Mouse (Mus musculus): ENCODE results near the gene Cyp2d10. TPM values are rescaled to one million over a fixed set of nuclear protein-coding genes. Genes with fewer than 3 reads are reported as not detected.

Cyp2d10 gene
- polyA plus RNA-seq, 1 experiment, result 0.16 TPM

DNA sequence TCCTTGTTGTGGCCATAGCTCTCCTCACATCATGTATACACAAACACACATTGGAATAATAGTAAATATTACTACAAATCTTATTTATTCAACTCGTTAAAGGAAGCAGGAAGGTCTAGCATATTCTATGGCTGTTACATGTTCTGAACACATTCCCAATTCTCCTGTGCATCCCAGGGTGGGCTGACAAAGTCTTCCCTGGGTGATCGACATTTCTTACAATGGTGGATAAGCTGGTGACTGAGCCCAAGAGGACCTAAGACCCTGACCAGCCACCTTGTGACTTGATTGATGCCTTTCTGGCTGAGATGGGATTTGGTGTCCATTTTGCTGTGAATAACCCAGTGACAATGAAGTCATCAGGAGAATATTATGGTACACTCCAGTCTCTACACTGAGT lies 28.6 kb upstream of the Cyp2d10 start:
- TF ChIP-seq CTCF (IDR thresholded peaks at IDR 0.05; ENCODE audit: extremely low read depth, insufficient read length, insufficient replicate concordance, low read depth, low read length) (no peak), POLR2A (IDR thresholded peaks at IDR 0.05; ENCODE audit: low read depth, low read length) (no peak)
- Histone ChIP-seq H3K4me3 (ENCODE audit: low read depth, low read length) (no peak overlapping the region), H3K27ac (ENCODE audit: insufficient read depth, low read depth, low read length) (no peak overlapping the region), H3K27me3 (ENCODE audit: control insufficient read depth, insufficient read depth, low read length) (no peaks in the 10 kb centered on the region), H3K36me3 (ENCODE audit: control insufficient read depth, insufficient read depth, low read length) (no peaks in the 10 kb centered on the region), H3K4me1 (ENCODE audit: control insufficient read depth, insufficient read depth, insufficient read length, low read length) (no peaks in the 10 kb centered on the region)
- 89% methylated on average over 2 of the region's 2 CpGs for WGBS

DNA sequence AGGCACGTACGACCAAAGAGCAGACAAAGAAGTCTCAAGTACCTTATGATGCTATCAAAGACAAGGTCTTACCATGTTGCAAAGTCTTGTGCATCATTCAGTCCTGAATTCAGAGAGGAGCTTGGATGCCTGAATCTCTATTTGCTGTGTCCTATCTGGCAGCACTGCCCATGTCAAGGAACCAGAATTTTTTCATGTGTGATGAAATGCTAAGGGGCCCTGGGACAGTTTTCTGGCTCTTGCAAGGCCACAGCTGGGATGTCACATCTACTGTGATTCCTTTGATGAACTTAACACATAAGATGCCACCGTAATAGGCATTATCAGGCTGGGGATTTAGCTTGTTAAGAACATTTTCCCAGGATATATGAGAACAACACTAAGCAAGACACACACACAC lies 28.0 kb upstream of the Cyp2d10 start:
- no peak overlapping the region for H3K27ac ChIP-seq (ENCODE audit: insufficient read depth, low read depth, low read length)
- WGBS, result 65% methylated on average over 3 of the region's 3 CpGs
- no peaks in the 10 kb centered on the region for H3K36me3 ChIP-seq (ENCODE audit: control insufficient read depth, insufficient read depth, low read length)
- no peaks in the 10 kb centered on the region for H3K27me3 ChIP-seq (ENCODE audit: control insufficient read depth, insufficient read depth, low read length)
- TF ChIP-seq CTCF (IDR thresholded peaks at IDR 0.05; ENCODE audit: extremely low read depth, insufficient read length, insufficient replicate concordance, low read depth, low read length), result no peak
- no peak for TF ChIP-seq POLR2A (IDR thresholded peaks at IDR 0.05; ENCODE audit: low read depth, low read length)
- no peak overlapping the region for H3K4me3 ChIP-seq (ENCODE audit: low read depth, low read length)
- no peaks in the 10 kb centered on the region for H3K4me1 ChIP-seq (ENCODE audit: control insufficient read depth, insufficient read depth, insufficient read length, low read length)

DNA sequence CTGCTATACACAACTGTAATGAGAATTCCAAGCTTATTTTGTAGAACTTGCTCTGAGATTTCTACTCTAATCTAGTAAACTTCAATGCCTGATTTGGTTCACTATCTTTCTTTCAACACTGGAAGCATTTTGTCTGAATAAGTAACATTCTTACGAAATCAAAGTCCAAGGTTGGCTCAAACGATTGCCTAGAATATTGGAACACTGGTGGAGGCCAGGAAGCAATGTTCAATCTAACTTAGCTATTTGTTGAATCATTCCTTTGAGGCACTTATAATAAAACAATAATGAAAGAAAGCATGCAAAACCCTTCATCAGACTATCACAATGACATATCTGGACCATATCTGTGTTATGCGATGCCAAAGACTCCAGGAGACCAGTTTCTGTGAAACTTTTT lies 27.5 kb upstream of the Cyp2d10 start:
- H3K4me3 ChIP-seq (ENCODE audit: low read depth, low read length), result no peak overlapping the region
- no peaks in the 10 kb centered on the region for H3K36me3 ChIP-seq (ENCODE audit: control insufficient read depth, insufficient read depth, low read length)
- no peaks in the 10 kb centered on the region for H3K27me3 ChIP-seq (ENCODE audit: control insufficient read depth, insufficient read depth, low read length)
- 70% methylated on average over 3 of the region's 3 CpGs for WGBS
- no peak for TF ChIP-seq CTCF (IDR thresholded peaks at IDR 0.05; ENCODE audit: extremely low read depth, insufficient read length, insufficient replicate concordance, low read depth, low read length)
- no peak for TF ChIP-seq POLR2A (IDR thresholded peaks at IDR 0.05; ENCODE audit: low read depth, low read length)
- H3K4me1 ChIP-seq (ENCODE audit: control insufficient read depth, insufficient read depth, insufficient read length, low read length), result no peaks in the 10 kb centered on the region
- no peak overlapping the region for H3K27ac ChIP-seq (ENCODE audit: insufficient read depth, low read depth, low read length)

DNA sequence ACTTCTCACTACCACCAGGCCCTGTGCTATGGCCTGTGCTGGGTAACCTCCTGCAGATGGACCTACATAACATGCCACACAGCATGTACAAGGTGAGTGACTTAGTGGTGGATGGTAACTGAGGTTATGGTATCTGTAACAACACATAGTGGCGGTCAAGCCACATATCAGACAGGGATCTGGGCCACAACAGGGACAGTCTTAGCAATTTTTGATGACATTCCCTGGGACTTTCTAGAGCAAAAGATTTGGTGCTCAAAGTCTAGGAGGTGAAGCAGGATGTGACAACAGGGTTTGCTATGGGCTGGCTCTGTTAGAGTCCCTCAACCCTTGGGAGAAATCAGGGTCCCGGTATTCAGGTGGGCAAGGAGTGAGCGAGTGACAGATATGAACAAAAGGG lies 26.6 kb upstream of the Cyp2d10 start:
- Histone ChIP-seq H3K27me3 (ENCODE audit: control insufficient read depth, insufficient read depth, low read length) (no peaks in the 10 kb centered on the region), H3K36me3 (ENCODE audit: control insufficient read depth, insufficient read depth, low read length) (no peaks in the 10 kb centered on the region), H3K27ac (ENCODE audit: insufficient read depth, low read depth, low read length) (no peak overlapping the region), H3K4me1 (ENCODE audit: control insufficient read depth, insufficient read depth, insufficient read length, low read length) (no peaks in the 10 kb centered on the region), H3K4me3 (ENCODE audit: low read depth, low read length) (no peak overlapping the region)
- TF ChIP-seq CTCF (IDR thresholded peaks at IDR 0.05; ENCODE audit: extremely low read depth, insufficient read length, insufficient replicate concordance, low read depth, low read length) (no peak), POLR2A (IDR thresholded peaks at IDR 0.05; ENCODE audit: low read depth, low read length) (no peak)
- WGBS, result 97% methylated on average over 3 of the region's 3 CpGs

DNA sequence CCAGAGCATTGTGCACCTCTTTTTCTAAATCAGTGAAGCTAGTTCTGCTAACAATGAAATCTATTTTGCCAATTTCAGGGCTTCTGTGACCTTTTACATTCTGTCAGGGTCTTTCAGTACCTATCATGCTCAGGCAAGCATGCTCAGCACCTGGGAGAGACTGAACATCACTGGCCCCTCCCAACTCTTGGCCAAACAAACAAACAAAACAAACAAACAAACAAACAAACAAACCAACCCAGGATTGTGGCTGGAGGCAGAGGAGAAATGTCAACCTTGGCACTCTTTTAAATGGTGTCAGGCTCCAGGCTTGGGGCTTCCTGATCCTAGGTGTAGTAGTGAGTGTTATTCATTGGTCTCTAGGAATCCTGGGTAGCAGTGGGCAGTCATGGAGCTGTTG lies 26.1 kb upstream of the Cyp2d10 start, which contains the start of gene Cyp2d9:
Gene Cyp2d9 (plus strand): TSS at position 301 of the 400 bp plus-strand sequence.
- no peak for TF ChIP-seq CTCF (IDR thresholded peaks at IDR 0.05; ENCODE audit: extremely low read depth, insufficient read length, insufficient replicate concordance, low read depth, low read length)
- TF ChIP-seq POLR2A (IDR thresholded peaks at IDR 0.05; ENCODE audit: low read depth, low read length), result no peak
- H3K36me3 ChIP-seq (ENCODE audit: control insufficient read depth, insufficient read depth, low read length), result no peaks in the 10 kb centered on the region
- no peaks in the 10 kb centered on the region for H3K27me3 ChIP-seq (ENCODE audit: control insufficient read depth, insufficient read depth, low read length)
- no peaks in the 10 kb centered on the region for H3K4me1 ChIP-seq (ENCODE audit: control insufficient read depth, insufficient read depth, insufficient read length, low read length)
- no peak within 1 kb of the TSS for H3K4me3 ChIP-seq (ENCODE audit: low read depth, low read length)
- no peak within 1 kb of the TSS for H3K27ac ChIP-seq (ENCODE audit: insufficient read depth, low read depth, low read length)

DNA sequence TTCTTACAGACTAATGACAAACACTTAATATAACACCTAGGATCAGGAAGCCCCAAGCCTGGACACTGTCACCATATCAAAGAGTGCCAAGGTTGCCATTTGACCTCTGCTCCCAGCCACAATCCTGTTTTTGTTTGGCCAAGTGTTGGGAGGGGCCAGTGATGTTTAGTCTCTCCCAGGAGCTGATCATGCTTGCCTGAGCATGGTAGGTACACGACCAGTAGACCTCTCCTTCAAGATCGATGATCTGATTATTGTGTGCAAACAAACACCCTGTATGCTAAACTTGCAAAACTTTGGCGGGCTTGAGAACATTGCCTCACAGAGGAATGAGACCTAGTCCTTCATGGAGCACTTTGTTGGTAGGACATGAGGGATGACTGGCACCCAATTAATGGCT lies 16.5 kb upstream of the Cyp2d10 start:
- no peak overlapping the region for H3K4me3 ChIP-seq (ENCODE audit: low read depth, low read length)
- no peaks in the 10 kb centered on the region for H3K36me3 ChIP-seq (ENCODE audit: control insufficient read depth, insufficient read depth, low read length)
- no peaks in the 10 kb centered on the region for H3K27me3 ChIP-seq (ENCODE audit: control insufficient read depth, insufficient read depth, low read length)
- 61% methylated on average over 3 of the region's 3 CpGs for WGBS
- H3K4me1 ChIP-seq (ENCODE audit: control insufficient read depth, insufficient read depth, insufficient read length, low read length), result no peaks in the 10 kb centered on the region
- no peak overlapping the region for H3K27ac ChIP-seq (ENCODE audit: insufficient read depth, low read depth, low read length)
- TF ChIP-seq POLR2A (IDR thresholded peaks at IDR 0.05; ENCODE audit: low read depth, low read length), result no peak
- TF ChIP-seq CTCF (IDR thresholded peaks at IDR 0.05; ENCODE audit: extremely low read depth, insufficient read length, insufficient replicate concordance, low read depth, low read length), result no peak

DNA sequence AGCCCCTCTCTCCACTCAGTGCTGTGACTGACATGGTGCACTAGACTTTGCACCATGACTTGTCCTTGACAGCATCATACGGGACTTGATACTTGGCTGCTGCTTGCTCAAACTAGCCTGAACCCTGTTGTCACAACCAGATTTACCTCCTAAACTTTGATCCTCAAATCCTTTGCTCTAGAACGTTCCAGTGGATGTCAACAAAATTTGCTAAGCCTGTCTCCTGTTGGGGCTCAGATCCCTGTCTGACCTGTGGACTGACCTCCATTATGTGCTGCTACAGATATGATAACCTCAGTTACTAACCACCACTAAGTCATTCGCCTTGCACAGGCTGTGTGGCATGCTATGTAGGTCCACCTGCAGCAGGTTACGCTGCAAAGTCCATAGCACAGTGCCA lies 15.9 kb upstream of the Cyp2d10 start:
- H3K27me3 ChIP-seq (ENCODE audit: control insufficient read depth, insufficient read depth, low read length), result no peaks in the 10 kb centered on the region
- 61% methylated on average over 4 of the region's 4 CpGs for WGBS
- H3K36me3 ChIP-seq (ENCODE audit: control insufficient read depth, insufficient read depth, low read length), result no peaks in the 10 kb centered on the region
- TF ChIP-seq POLR2A (IDR thresholded peaks at IDR 0.05; ENCODE audit: low read depth, low read length), result no peak
- TF ChIP-seq CTCF (IDR thresholded peaks at IDR 0.05; ENCODE audit: extremely low read depth, insufficient read length, insufficient replicate concordance, low read depth, low read length), result no peak
- no peak overlapping the region for H3K4me3 ChIP-seq (ENCODE audit: low read depth, low read length)
- H3K27ac ChIP-seq (ENCODE audit: insufficient read depth, low read depth, low read length), result no peak overlapping the region
- H3K4me1 ChIP-seq (ENCODE audit: control insufficient read depth, insufficient read depth, insufficient read length, low read length), result no peaks in the 10 kb centered on the region

DNA sequence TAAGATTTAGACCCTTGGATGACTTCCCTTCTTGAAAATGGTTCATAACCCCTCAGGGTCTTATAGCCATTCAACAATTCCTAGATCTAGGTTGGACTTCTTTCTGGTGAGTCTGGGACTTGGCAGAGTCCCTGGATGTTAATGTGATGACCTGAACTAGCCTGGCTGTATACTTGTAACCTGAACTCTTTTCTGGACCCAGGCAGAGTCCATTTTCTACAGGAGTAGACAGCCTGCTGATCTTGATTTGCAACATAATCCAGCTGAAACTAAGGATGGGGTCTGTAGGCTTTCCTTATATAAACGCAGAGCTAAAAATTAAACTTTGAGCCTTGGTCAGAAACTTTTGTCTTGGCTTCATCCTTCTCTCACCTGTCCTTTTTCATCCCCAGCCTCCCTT lies 11.6 kb upstream of the Cyp2d10 start:
- TF ChIP-seq POLR2A (IDR thresholded peaks at IDR 0.05; ENCODE audit: low read depth, low read length) (no peak), CTCF (IDR thresholded peaks at IDR 0.05; ENCODE audit: extremely low read depth, insufficient read length, insufficient replicate concordance, low read depth, low read length) (no peak)
- Histone ChIP-seq H3K36me3 (ENCODE audit: control insufficient read depth, insufficient read depth, low read length) (no peaks in the 10 kb centered on the region), H3K4me1 (ENCODE audit: control insufficient read depth, insufficient read depth, insufficient read length, low read length) (peaks cover 3% of the 10 kb centered on the region), H3K4me3 (ENCODE audit: low read depth, low read length) (no peak overlapping the region), H3K27ac (ENCODE audit: insufficient read depth, low read depth, low read length) (no peak overlapping the region), H3K27me3 (ENCODE audit: control insufficient read depth, insufficient read depth, low read length) (no peaks in the 10 kb centered on the region)
- 82% methylated on average over 1 of the region's 1 CpGs for WGBS
